Mouse (Mus musculus) heart, adult 2 months (tissue): ENCODE measurements around the gene Emc3. TPM values are rescaled to one million over a fixed set of nuclear protein-coding genes. Genes with fewer than 3 reads are reported as not detected.
A peak's percentile ranks its signal among the peaks of the same experiment; 100 is the strongest.

Source experiments
- DNase-seq, 2 experiments: peaks; one replicate each; pipeline ENCODE4 v3.0.0; 2021
- H3K27ac ChIP-seq: fragments of 200-600 bp; 2 replicates; pipeline ENCODE4 v1.8.1; 2022
- H3K27me3 ChIP-seq: fragments of 200-500 bp; 2 replicates; pipeline ENCODE4 v1.6.1; 2012; ENCODE audit warnings: mild to moderate bottlenecking, low read length, inconsistent platforms, mixed read lengths; ENCODE audit not compliant: control insufficient read depth, insufficient read depth
- H3K36me3 ChIP-seq: fragments of 200-500 bp; 2 replicates; pipeline ENCODE4 v1.6.1; 2012; ENCODE audit warnings: low read length, inconsistent platforms; ENCODE audit not compliant: control insufficient read depth, insufficient read depth
- H3K4me1 ChIP-seq: fragments of 200-500 bp; 2 replicates; pipeline ENCODE4 v1.6.1; 2011; ENCODE audit warnings: low read length; ENCODE audit not compliant: control insufficient read depth, insufficient read depth
- H3K4me3 ChIP-seq: fragments of 200-600 bp; 2 replicates; pipeline ENCODE4 v1.8.1; 2022
- H3K79me2 ChIP-seq: fragments of 200-500 bp; replicated peaks from 2 replicates; pipeline ENCODE4 v1.6.1; 2012; ENCODE audit warnings: mild to moderate bottlenecking, inconsistent platforms, low read length, moderate library complexity, mixed read lengths; ENCODE audit not compliant: control insufficient read depth, insufficient read depth
- H3K9ac ChIP-seq: fragments of 200-500 bp; 2 replicates; pipeline ENCODE4 v1.6.1; 2012; ENCODE audit warnings: low read depth, mild to moderate bottlenecking, control low read depth, inconsistent platforms, low read length, mixed read lengths
- CTCF ChIP-seq: fragments of 200-600 bp; IDR thresholded peaks from 2 replicates; pipeline ENCODE4 v1.8.1; 2022; ENCODE audit warnings: antibody characterized with exemption, mild to moderate bottlenecking, moderate library complexity
- EP300 ChIP-seq: fragments of 200-500 bp; IDR thresholded peaks from 2 replicates; pipeline ENCODE4 v1.6.1; 2011; ENCODE audit warnings: low read depth, low read length, control low read depth; ENCODE audit not compliant: insufficient read depth
- POLR2A ChIP-seq: fragments of 200-500 bp; IDR thresholded peaks from 2 replicates; pipeline ENCODE4 v1.6.1; 2011; ENCODE audit warnings: mild to moderate bottlenecking, low read depth, low read length, control low read depth; ENCODE audit not compliant: insufficient read depth
- WGBS: fragments of 180-500 bp; shearing (Covaris S2); methylation state at CpG from one replicate; pipeline ENCODE4 v1.1.7; 2018; 5-methylcytosine and 5-hydroxymethylcytosine counted together
- intact Hi-C: fragments of 180-260 bp; cut with DNase I; formaldehyde crosslinking; loops from one replicate; pipeline ENCODE4 v1.15.1; 2025
- polyA plus RNA-seq: library from polyadenylated mRNA; depleted of rRNA; stranded (reverse); fragments of >200 nt; gene quantifications from 2 replicates; pipeline ENCODE4 v1.2.3, GENCODE M21; 2012
- total RNA-seq, 2 experiments: library from RNA; stranded (reverse); gene quantifications; 2 replicates each; pipeline ENCODE4 v1.2.3; 2021

The Emc3 gene
- total and polyA plus RNA-seq, 3 experiments: 41.0 to 58.2 (median 52.5) TPM

DNA sequence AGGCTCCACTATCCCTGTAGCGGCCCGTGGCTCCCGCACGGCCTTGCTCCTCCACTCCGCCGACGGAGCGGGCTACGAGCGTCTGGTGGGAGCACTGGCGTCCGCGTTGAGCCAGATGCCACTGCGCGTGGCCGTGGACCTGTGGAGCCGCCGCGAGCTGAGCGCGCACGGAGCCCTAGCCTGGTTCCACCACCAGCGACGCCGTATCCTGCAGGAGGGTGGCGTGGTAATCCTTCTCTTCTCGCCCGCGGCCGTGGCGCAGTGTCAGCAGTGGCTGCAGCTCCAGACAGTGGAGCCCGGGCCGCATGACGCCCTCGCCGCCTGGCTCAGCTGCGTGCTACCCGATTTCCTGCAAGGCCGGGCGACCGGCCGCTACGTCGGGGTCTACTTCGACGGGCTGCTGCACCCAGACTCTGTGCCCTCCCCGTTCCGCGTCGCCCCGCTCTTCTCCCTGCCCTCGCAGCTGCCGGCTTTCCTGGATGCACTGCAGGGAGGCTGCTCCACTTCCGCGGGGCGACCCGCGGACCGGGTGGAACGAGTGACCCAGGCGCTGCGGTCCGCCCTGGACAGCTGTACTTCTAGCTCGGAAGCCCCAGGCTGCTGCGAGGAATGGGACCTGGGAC, 48.9 kb downstream of the Emc3 start:
- Histone ChIP-seq H3K36me3 (no peaks in the 10 kb centered on the region), H3K9ac (peak overlapping the region; percentile 41), H3K4me3 (peak overlapping the region; percentile 62), H3K27me3 (no peaks in the 10 kb centered on the region), H3K79me2 (no peaks in the 10 kb centered on the region), H3K27ac (peak overlapping the region; percentile 88), H3K4me1 (peaks cover 3% of the 10 kb centered on the region)
- DNase-seq: peak; percentile 61 to 62
- TF ChIP-seq POLR2A: no peak
- no peak for TF ChIP-seq CTCF
- no peak for TF ChIP-seq EP300
- intact Hi-C loops: loop anchor here (1.0 to 5.0 kb wide), 4 partner anchors 40 to 215 kb away; partner anchors contain the start of genes Brk1, Emc3, Fancd2 and Jagn1
- 3% methylated on average over 65 of the region's 65 CpGs for WGBS

- intact Hi-C loops: loop anchor here (5.0 kb wide), 2 partner anchors 38 to 217 kb away; partner anchors contain the start of genes Jagn1 and Tatdn2
- Histone ChIP-seq H3K4me3 (no peak overlapping the region), H3K79me2 (no peaks in the 10 kb centered on the region), H3K36me3 (no peaks in the 10 kb centered on the region), H3K9ac (no peak overlapping the region), H3K27me3 (no peaks in the 10 kb centered on the region), H3K4me1 (peaks cover 3% of the 10 kb centered on the region), H3K27ac (no peak overlapping the region)
- 55% methylated on average over 18 of the region's 18 CpGs for WGBS
- peak in 1 of 2 experiments; percentile 44 for DNase-seq
- no peak for TF ChIP-seq CTCF
- TF ChIP-seq EP300: 0 out of 2 replicates have a peak, but pooled peaks have one; percentile 42
Observed at GRCm38 (mm10) chr6:113480555-113481373, 50.7 kb downstream of the Emc3 start.

- Histone ChIP-seq H3K27me3 (no peaks in the 10 kb centered on the region), H3K9ac (no peak overlapping the region), H3K36me3 (no peaks in the 10 kb centered on the region), H3K79me2 (no peaks in the 10 kb centered on the region), H3K4me1 (peaks cover 3% of the 10 kb centered on the region), H3K4me3 (no peak overlapping the region), H3K27ac (no peak overlapping the region)
- WGBS: 82% methylated on average over 10 of the region's 10 CpGs
- intact Hi-C loops: no loop called here
- TF ChIP-seq EP300 (no peak), CTCF (no peak), POLR2A (no peak)
- DNase-seq: no peak
Observed at GRCm38 (mm10) chr6:113478906-113479305, 52.5 kb downstream of the Emc3 start.

- WGBS: 56% methylated on average over 7 of the region's 7 CpGs
- Histone ChIP-seq H3K4me1 (no peaks in the 10 kb centered on the region; the same call in 1 of the 2 replicates), H3K79me2 (no peaks in the 10 kb centered on the region), H3K9ac (no peak overlapping the region), H3K36me3 (no peaks in the 10 kb centered on the region), H3K27me3 (no peaks in the 10 kb centered on the region), H3K4me3 (no peak overlapping the region), H3K27ac (no peak overlapping the region)
- no peak for DNase-seq
- no peak for TF ChIP-seq POLR2A
- TF ChIP-seq EP300: no peak
- no peak for TF ChIP-seq CTCF
- intact Hi-C loops: no loop called here
Observed at GRCm38 (mm10) chr6:113477353-113477752, 54.1 kb downstream of the Emc3 start.

- 84% methylated on average over 6 of the region's 6 CpGs for WGBS
- H3K4me3 ChIP-seq: no peak overlapping the region
- H3K27ac ChIP-seq: no peak overlapping the region
- no peak for DNase-seq
- H3K4me1 ChIP-seq: peaks cover 9% of the 10 kb centered on the region
- H3K79me2 ChIP-seq: no peaks in the 10 kb centered on the region
- no peaks in the 10 kb centered on the region for H3K36me3 ChIP-seq
- intact Hi-C loops: no loop called here
- H3K9ac ChIP-seq: no peak overlapping the region
- H3K27me3 ChIP-seq: no peaks in the 10 kb centered on the region
- TF ChIP-seq CTCF (no peak), EP300 (no peak), POLR2A (no peak)
Observed at GRCm38 (mm10) chr6:113473715-113474114, 57.7 kb downstream of the Emc3 start.

GRCm38 (mm10) chr6:113473246-113473645, 58.2 kb downstream of the Emc3 start:
- DNase-seq: no peak
- Histone ChIP-seq H3K27ac (no peak overlapping the region), H3K27me3 (no peaks in the 10 kb centered on the region), H3K79me2 (no peaks in the 10 kb centered on the region), H3K9ac (no peak overlapping the region), H3K36me3 (no peaks in the 10 kb centered on the region), H3K4me3 (no peak overlapping the region), H3K4me1 (peaks cover 9% of the 10 kb centered on the region)
- WGBS: 79% methylated on average over 2 of the region's 2 CpGs
- TF ChIP-seq EP300 (no peak), POLR2A (no peak), CTCF (no peak)
- intact Hi-C loops: no loop called here
